Mouse (Mus musculus): ENCODE data around the gene Pax3. TPM values are rescaled to one million over a fixed set of nuclear protein-coding genes. Genes with fewer than 3 reads are reported as not detected.
A peak's percentile ranks its signal among the peaks of the same experiment; 100 is the strongest.

The Pax3 gene
- total and polyA plus RNA-seq, 2 experiments from 2014 or later: 0.05 TPM; not detected in 1

GRCm38 (mm10) chr1:78211041-78211440 lies 14.1 kb upstream of the Pax3 start:
- peaks cover 100% of the 10 kb centered on the region for H3K27me3 ChIP-seq (ENCODE audit: control insufficient read depth, insufficient read depth, low read length)
- H3K36me3 ChIP-seq (replicated peaks; ENCODE audit: control insufficient read depth, insufficient read depth, low read length): no peaks in the 10 kb centered on the region
- no peak overlapping the region for H3K4me3 ChIP-seq (ENCODE audit: low read depth, low read length)
- 10% methylated on average over 5 of the region's 5 CpGs for WGBS
- no peak overlapping the region for H3K4me2 ChIP-seq (ENCODE audit: low read depth, low read length)
- no peak overlapping the region for H3K27ac ChIP-seq (ENCODE audit: low read depth)
- TF ChIP-seq CTCF (IDR thresholded peaks at IDR 0.05; ENCODE audit: low read depth) (no peak), EP300 (IDR thresholded peaks at IDR 0.05; ENCODE audit: low read depth) (no peak)
- H3K9ac ChIP-seq (replicated peaks; ENCODE audit: low read depth, low read length): no peak overlapping the region
- ATAC-seq (ENCODE audit: insufficient read depth, low read depth) (no peak), DNase-seq (ENCODE audit: low spot score) (no peak)
- no peaks in the 10 kb centered on the region for H3K4me1 ChIP-seq (ENCODE audit: control insufficient read depth, insufficient read depth)
- no peaks in the 10 kb centered on the region for H3K9me3 ChIP-seq (replicated peaks; ENCODE audit: control insufficient read depth, low read length)

GRCm38 (mm10) chr1:78210568-78210967 lies 13.6 kb upstream of the Pax3 start:
- Histone ChIP-seq H3K9me3 (replicated peaks; ENCODE audit: control insufficient read depth, low read length) (no peaks in the 10 kb centered on the region), H3K4me1 (ENCODE audit: control insufficient read depth, insufficient read depth) (no peaks in the 10 kb centered on the region), H3K27ac (ENCODE audit: low read depth) (no peak overlapping the region), H3K4me2 (ENCODE audit: low read depth, low read length) (no peak overlapping the region), H3K9ac (replicated peaks; ENCODE audit: low read depth, low read length) (no peak overlapping the region), H3K36me3 (replicated peaks; ENCODE audit: control insufficient read depth, insufficient read depth, low read length) (no peaks in the 10 kb centered on the region), H3K27me3 (ENCODE audit: control insufficient read depth, insufficient read depth, low read length) (peaks cover 100% of the 10 kb centered on the region), H3K4me3 (ENCODE audit: low read depth, low read length) (no peak overlapping the region)
- no peak for ATAC-seq (ENCODE audit: insufficient read depth, low read depth)
- DNase-seq (ENCODE audit: low spot score): no peak
- TF ChIP-seq EP300 (IDR thresholded peaks at IDR 0.05; ENCODE audit: low read depth) (no peak), CTCF (IDR thresholded peaks at IDR 0.05; ENCODE audit: low read depth) (no peak)
- 3% methylated on average over 15 of the region's 15 CpGs for WGBS

- H3K27ac ChIP-seq (ENCODE audit: low read depth): no peak overlapping the region
- peaks cover 5% of the 10 kb centered on the region; the same call in 1 of the 2 replicates for H3K4me1 ChIP-seq (ENCODE audit: control insufficient read depth, insufficient read depth)
- TF ChIP-seq CTCF (IDR thresholded peaks at IDR 0.05; ENCODE audit: low read depth): no peak
- no peak for TF ChIP-seq EP300 (IDR thresholded peaks at IDR 0.05; ENCODE audit: low read depth)
- no peak overlapping the region for H3K4me2 ChIP-seq (ENCODE audit: low read depth, low read length)
- DNase-seq (ENCODE audit: low spot score): no peak
- H3K4me3 ChIP-seq (ENCODE audit: low read depth, low read length): no peak overlapping the region
- no peaks in the 10 kb centered on the region for H3K36me3 ChIP-seq (replicated peaks; ENCODE audit: control insufficient read depth, insufficient read depth, low read length)
- WGBS: 2% methylated on average over 9 of the region's 9 CpGs
- H3K27me3 ChIP-seq (ENCODE audit: control insufficient read depth, insufficient read depth, low read length): peaks cover 100% of the 10 kb centered on the region
- H3K9me3 ChIP-seq (replicated peaks; ENCODE audit: control insufficient read depth, low read length): no peaks in the 10 kb centered on the region
- no peak overlapping the region for H3K9ac ChIP-seq (replicated peaks; ENCODE audit: low read depth, low read length)
- no peak for ATAC-seq (ENCODE audit: insufficient read depth, low read depth)
Observed at GRCm38 (mm10) chr1:78208281-78208814, 11.4 kb upstream of the Pax3 start.

- no peak overlapping the region for H3K9ac ChIP-seq (replicated peaks; ENCODE audit: low read depth, low read length)
- H3K27ac ChIP-seq (ENCODE audit: low read depth): no peak overlapping the region
- H3K27me3 ChIP-seq (ENCODE audit: control insufficient read depth, insufficient read depth, low read length): peaks cover 97% of the 10 kb centered on the region
- no peak for ATAC-seq (ENCODE audit: insufficient read depth, low read depth)
- H3K4me1 ChIP-seq (ENCODE audit: control insufficient read depth, insufficient read depth): peaks cover 11% of the 10 kb centered on the region; the same call in 1 of the 2 replicates
- no peak for TF ChIP-seq CTCF (IDR thresholded peaks at IDR 0.05; ENCODE audit: low read depth)
- no peak for TF ChIP-seq EP300 (IDR thresholded peaks at IDR 0.05; ENCODE audit: low read depth)
- peak overlapping the region; percentile 64 for H3K4me3 ChIP-seq (ENCODE audit: low read depth, low read length)
- DNase-seq (ENCODE audit: low spot score): no peak
- no peaks in the 10 kb centered on the region for H3K36me3 ChIP-seq (replicated peaks; ENCODE audit: control insufficient read depth, insufficient read depth, low read length)
- no peaks in the 10 kb centered on the region for H3K9me3 ChIP-seq (replicated peaks; ENCODE audit: control insufficient read depth, low read length)
- H3K4me2 ChIP-seq (ENCODE audit: low read depth, low read length): peak overlapping the region; percentile 73; the same call in 1 of the 2 replicates
- 28% methylated on average over 4 of the region's 4 CpGs for WGBS
Observed at GRCm38 (mm10) chr1:78204341-78204740, 7.4 kb upstream of the Pax3 start.

GRCm38 (mm10) chr1:78203622-78204211 lies 6.8 kb upstream of the Pax3 start:
- Histone ChIP-seq H3K4me3 (ENCODE audit: low read depth, low read length) (peak overlapping the region; percentile 64), H3K9me3 (replicated peaks; ENCODE audit: control insufficient read depth, low read length) (no peaks in the 10 kb centered on the region), H3K9ac (replicated peaks; ENCODE audit: low read depth, low read length) (no peak overlapping the region; the same call in 1 of the 2 replicates), H3K4me1 (ENCODE audit: control insufficient read depth, insufficient read depth) (peaks cover 11% of the 10 kb centered on the region; the same call in 1 of the 2 replicates), H3K4me2 (ENCODE audit: low read depth, low read length) (peak overlapping the region; percentile 73), H3K36me3 (replicated peaks; ENCODE audit: control insufficient read depth, insufficient read depth, low read length) (no peaks in the 10 kb centered on the region), H3K27ac (ENCODE audit: low read depth) (no peak overlapping the region), H3K27me3 (ENCODE audit: control insufficient read depth, insufficient read depth, low read length) (peaks cover 97% of the 10 kb centered on the region)
- no peak for TF ChIP-seq CTCF (IDR thresholded peaks at IDR 0.05; ENCODE audit: low read depth)
- no peak for TF ChIP-seq EP300 (IDR thresholded peaks at IDR 0.05; ENCODE audit: low read depth)
- DNase-seq (ENCODE audit: low spot score) (no peak), ATAC-seq (ENCODE audit: insufficient read depth, low read depth) (peak; percentile 33; the same call in 1 of the 2 replicates)
- under 1% methylated on average over 33 of the region's 33 CpGs for WGBS

Measured in heart, postnatal 0 days (tissue).